Mouse (Mus musculus): ENCODE results near the gene Arl13b. TPM values are rescaled to one million over a fixed set of nuclear protein-coding genes. Genes with fewer than 3 reads are reported as not detected.

Arl13b gene
- polyA plus RNA-seq, 3 experiments from 2014 or later, result 5.2 to 10.0 (median 5.5) TPM

DNA sequence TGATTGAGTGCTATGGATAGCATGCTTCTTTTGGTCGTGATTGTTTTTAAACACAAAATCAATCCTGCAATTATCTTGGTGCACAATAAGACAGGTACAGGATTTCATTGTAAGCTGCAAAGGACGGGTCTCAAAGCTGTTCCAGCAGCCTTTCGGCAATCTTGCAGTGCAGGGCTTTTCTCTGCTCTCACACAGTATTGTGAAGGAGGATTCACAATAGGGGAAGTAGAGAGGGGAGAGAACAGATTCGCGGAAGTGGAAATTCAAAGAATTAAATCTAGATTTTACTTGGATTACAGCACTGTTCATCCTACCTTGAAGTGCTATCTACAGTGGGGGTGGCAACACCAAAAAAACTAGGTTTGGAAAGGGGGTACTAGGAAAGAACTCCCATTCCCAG, 33.0 kb downstream of the Arl13b start:
- no peak for ATAC-seq

GRCm38 (mm10) chr16:62810855-62811254, 36.0 kb downstream of the Arl13b start:
- ATAC-seq, result no peak

DNA sequence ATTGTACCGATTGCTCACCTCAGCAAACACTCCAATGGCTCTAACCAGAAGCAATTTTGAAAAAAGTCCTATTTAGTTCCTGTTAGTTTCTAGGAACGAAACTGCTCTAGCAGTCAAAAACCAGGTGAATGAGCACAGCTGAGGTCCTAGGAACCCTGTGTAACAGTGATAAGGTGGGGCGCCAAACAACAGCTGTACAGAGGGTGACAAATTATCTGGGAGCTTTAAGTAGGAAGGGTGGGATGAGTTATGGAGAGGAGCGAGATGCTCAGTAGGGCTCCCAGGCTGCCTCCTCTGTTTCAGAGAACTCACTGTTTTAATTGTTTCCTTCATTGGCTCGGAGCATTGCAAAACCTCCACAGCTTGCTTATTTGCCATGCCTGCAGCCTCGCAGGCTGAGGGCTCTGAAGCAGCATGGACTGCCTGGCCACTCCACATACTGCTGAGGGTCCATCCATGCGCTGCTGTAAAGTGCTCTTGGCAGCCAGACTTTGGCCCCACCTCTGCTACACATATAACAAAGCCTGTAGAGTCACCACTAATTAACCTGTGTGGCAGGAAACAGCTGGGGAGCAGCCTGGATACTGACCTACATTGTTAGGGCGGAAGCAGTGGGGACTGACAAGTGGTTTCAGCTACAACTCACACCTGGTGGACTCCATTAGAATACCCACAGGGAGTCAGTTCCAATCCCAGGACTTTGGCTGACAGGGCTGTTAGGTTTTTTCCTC, 39.4 kb downstream of the Arl13b start:
- peak; percentile 81 for ATAC-seq

GRCm38 (mm10) chr16:62804621-62805020, 42.2 kb downstream of the Arl13b start:
- ATAC-seq, result no peak

GRCm38 (mm10) chr16:62799839-62800238, 47.0 kb downstream of the Arl13b start:
- ATAC-seq, result no peak

DNA sequence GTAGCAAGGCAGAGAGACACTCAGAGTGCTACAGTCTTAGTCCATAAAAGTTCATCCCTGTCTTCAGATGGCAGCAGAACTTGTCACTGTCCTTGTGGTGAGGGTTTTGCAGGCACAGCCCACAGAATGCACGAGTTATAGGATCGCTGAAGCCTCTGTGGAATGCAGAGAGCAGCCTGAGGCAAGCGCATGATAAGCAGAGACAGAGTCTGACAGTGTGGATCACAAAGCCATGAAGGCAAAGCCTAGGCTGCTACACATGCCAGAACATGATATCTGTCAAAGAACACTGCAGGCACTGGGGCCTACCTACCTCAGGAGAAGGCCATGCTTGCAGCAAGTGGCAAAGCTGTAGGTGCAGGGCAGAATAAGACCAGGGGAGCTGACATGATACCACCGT, 47.4 kb downstream of the Arl13b start:
- ATAC-seq, result no peak

- no peak for ATAC-seq
These were observed 48.0 kb downstream of the Arl13b start for GRCm38 (mm10) chr16:62798808-62799207.

- ATAC-seq, result no peak
These were observed 50.2 kb downstream of the Arl13b start for GRCm38 (mm10) chr16:62796608-62797007.

- peak; percentile 98 for ATAC-seq
These were observed 60.1 kb downstream of the Arl13b start, which contains the start of gene Nsun3 for GRCm38 (mm10) chr16:62786621-62787331. Gene Nsun3, minus strand, starts transcription at chr16:62786818.

DNA sequence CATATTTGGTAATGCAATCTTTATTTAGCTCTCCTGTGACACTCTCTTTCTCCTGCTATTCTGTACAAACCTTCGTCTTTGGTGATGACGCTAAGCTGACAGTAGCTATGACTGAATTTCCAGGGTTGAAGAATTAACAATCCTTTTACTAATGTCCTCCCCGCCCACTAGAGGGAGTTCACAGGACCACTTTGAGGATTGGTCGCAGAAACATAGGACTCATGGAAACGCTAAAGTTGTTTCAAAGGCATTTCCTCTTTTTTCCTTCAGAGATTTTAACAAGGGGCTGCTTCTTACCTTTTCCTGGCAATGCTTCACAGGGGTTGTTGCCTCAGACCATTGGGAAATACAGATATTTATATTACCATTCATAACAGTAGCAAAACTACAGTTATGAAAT, 64.6 kb downstream of the Arl13b start:
- no peak for ATAC-seq

DNA sequence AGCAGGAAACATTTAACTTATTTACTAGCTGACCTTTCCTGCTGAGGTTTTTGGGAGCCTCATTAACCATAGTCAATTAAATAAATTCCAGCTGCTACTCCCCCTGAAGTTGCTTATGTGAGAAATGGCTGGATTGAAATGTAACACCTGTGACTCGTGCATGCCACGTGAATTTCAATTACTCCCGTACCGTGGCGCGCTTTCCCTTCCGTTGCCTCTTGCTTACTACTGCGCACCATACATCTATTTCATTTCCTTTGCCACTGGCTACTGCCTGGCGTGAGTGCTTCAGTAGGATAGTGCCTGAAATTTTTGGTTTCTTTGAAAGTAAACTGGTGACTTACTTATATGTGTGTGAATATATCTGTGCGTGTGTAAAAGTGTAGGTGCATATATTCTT, 68.6 kb downstream of the Arl13b start:
- ATAC-seq, result no peak

DNA sequence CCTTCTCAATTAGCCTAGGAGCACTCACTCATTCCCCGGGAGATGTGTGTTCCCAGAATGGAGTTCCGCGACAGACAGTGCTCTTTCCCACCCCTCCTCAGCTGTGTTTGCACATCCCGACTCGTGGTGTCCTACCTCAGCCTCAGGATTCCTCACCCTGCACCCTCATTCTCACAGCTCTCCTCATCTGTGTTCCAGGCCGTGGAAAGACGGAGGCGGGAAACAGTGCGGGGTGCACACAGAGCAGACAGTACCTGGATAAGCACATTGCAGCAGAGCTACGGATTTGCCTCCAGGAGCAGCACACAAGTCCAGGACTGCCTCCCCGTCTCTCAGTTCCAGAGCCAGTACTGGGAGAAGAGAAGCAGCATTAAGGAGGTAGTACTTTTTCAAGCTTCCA, 70.8 kb downstream of the Arl13b start:
- ATAC-seq, result no peak

GRCm38 (mm10) chr16:62773462-62773861, 73.4 kb downstream of the Arl13b start:
- no peak for ATAC-seq

- ATAC-seq, result peak; percentile 69
These were observed 88.5 kb downstream of the Arl13b start for GRCm38 (mm10) chr16:62758340-62758739.

GRCm38 (mm10) chr16:62755307-62755706, 91.5 kb downstream of the Arl13b start:
- no peak for ATAC-seq

GRCm38 (mm10) chr16:62753597-62753996, 93.2 kb downstream of the Arl13b start:
- ATAC-seq, result no peak

DNA sequence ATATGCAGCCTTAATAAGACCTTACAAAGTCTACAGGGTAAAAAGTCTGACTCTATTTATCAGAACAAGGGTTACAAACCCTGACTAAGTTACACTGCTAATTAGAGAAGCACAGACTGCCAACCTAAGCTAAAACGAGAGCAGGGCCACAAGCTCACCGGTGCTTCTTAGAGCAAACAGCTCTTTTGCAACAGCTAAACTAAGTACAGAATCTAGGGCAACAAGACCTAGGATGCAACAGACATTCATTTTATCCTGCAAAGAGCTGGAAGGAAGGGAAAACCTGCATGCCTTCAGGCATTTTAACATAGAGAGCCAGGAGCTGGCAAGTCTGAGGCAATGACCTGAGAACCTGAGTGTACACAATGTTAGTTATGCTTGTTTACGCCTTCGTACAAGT, 93.8 kb downstream of the Arl13b start:
- ATAC-seq, result no peak

- no peak for ATAC-seq
These were observed 101.0 kb downstream of the Arl13b start for GRCm38 (mm10) chr16:62745875-62746274.

Other genes with a start within 250 kb of the Arl13b start
- 10 to 100 TPM; 22.4 to 30.4 (median 25.8) TPM for gene Nsun3, start 60.2 kb downstream of the Arl13b start, polyA plus RNA-seq (2017; shearing (Covaris generic))
- gene Stx19, start 32.4 kb downstream of the Arl13b start, polyA plus RNA-seq (2017; shearing (Covaris generic)), result 1 to 10 TPM in 2 of 3 experiments, under 1 TPM in 1; 0.96 to 2.9 (median 1.8) TPM
- gene Pros1, start 7.3 kb upstream of the Arl13b start, polyA plus RNA-seq (2017; shearing (Covaris generic)), result 10 to 100 TPM in 2 of 3 experiments, 1 to 10 TPM in 1; 1.8 to 18.2 (median 10.0) TPM

All from inflammation-experienced regulatory T-cells, adult 6 months (primary cell).